Mouse (Mus musculus) MEL (cell line): Measurements from ENCODE around the gene Hormad1.
"Not testable (repeated sequence)": the region's sequence is repeated elsewhere in the genome, so short reads cannot be mapped to it uniquely, and the experiment has no call there.

Experiments used
- CHD2 ChIP-seq: IDR thresholded peaks from 2 replicates; pipeline ENCODE4 v1.6.1; 2011; ENCODE audit warnings: low read length, improper control_type of control experiment
- CTCF ChIP-seq, 3 experiments: IDR thresholded peaks in 2 of 3; conservative IDR thresholded peaks in 1 of 3; 2 replicates each; pipeline ENCODE4 v1.5.1; 2011 to 2012; ENCODE audit warnings: low read length in 3 of 3, low read depth in 2 of 3, mild to moderate bottlenecking in 2 of 3, improper control_type of control experiment in 1 of 3, inconsistent platforms in 1 of 3, mixed read lengths in 1 of 3, moderate library complexity in 1 of 3; ENCODE audit not compliant: control insufficient read depth in 1 of 3, insufficient read depth in 1 of 3, poor library complexity in 1 of 3, severe bottlenecking in 1 of 3
- EP300 ChIP-seq, 2 experiments: IDR thresholded peaks; 2 replicates each; pipeline ENCODE4 v1.6.1; 2011; ENCODE audit warnings: improper control_type of control experiment in 2 of 2, low read length in 2 of 2, low read depth in 1 of 2, mild to moderate bottlenecking in 1 of 2
- MAFK ChIP-seq: IDR thresholded peaks from 2 replicates; pipeline ENCODE4 v1.6.1; 2011; ENCODE audit warnings: low read depth, mild to moderate bottlenecking, low read length, improper control_type of control experiment, borderline replicate concordance
- NELFE ChIP-seq: IDR thresholded peaks from 2 replicates; pipeline ENCODE4 v1.6.1; 2011; ENCODE audit warnings: low read depth, low read length, improper control_type of control experiment
- RCOR1 ChIP-seq: IDR thresholded peaks from 2 replicates; pipeline ENCODE4 v1.6.1; 2012; ENCODE audit warnings: low read depth, mild to moderate bottlenecking, inconsistent platforms, low read length, improper control_type of control experiment
- TAL1 ChIP-seq: IDR thresholded peaks from 2 replicates; pipeline ENCODE4 v1.6.1; 2012; ENCODE audit warnings: mild to moderate bottlenecking, inconsistent platforms, low read length, moderate library complexity, mixed read lengths
- TCF12 ChIP-seq: IDR thresholded peaks from 2 replicates; pipeline ENCODE4 v1.6.1; 2014; ENCODE audit warnings: low read depth, mild to moderate bottlenecking, inconsistent platforms, low read length, improper control_type of control experiment, moderate library complexity
- UBTF ChIP-seq: IDR thresholded peaks from 2 replicates; pipeline ENCODE4 v1.6.1; 2012; ENCODE audit warnings: low read depth, mild to moderate bottlenecking, inconsistent platforms, low read length, improper control_type of control experiment, moderate library complexity, borderline replicate concordance; ENCODE audit not compliant: insufficient read depth
- USF1 ChIP-seq: IDR thresholded peaks from 2 replicates; pipeline ENCODE4 v1.6.1; 2014; ENCODE audit warnings: low read depth, mild to moderate bottlenecking, inconsistent platforms, low read length, improper control_type of control experiment, moderate library complexity
- ZC3H11A ChIP-seq: IDR thresholded peaks from 2 replicates; pipeline ENCODE4 v1.6.1; 2012; ENCODE audit warnings: low read depth, mild to moderate bottlenecking, inconsistent platforms, low read length, improper control_type of control experiment

- not testable (repeated sequence) for TF ChIP-seq UBTF; RCOR1; MAFK; EP300 (IDR thresholded peaks at IDR 0.05; ENCODE audit: low read depth in 1 of 2, low read length in 2 of 2); CHD2; CTCF (IDR thresholded peaks at IDR 0.05 in 2 of 3, conservative IDR thresholded peaks at IDR 0.05 in 1 of 3; ENCODE audit: control insufficient read depth in 1 of 3, insufficient read depth in 1 of 3, low read depth in 2 of 3, low read length in 3 of 3, poor library complexity in 1 of 3, severe bottlenecking in 1 of 3); ZC3H11A; TAL1; TCF12; USF1; NELFE
Observed at GRCm38 (mm10) chr3:95541186-95541585, 18.3 kb upstream of the Hormad1 start.
